Mouse (Mus musculus): ENCODE measurements around the gene Foxp4. TPM values are rescaled to one million over a fixed set of nuclear protein-coding genes. Genes with fewer than 3 reads are reported as not detected.

Gene Foxp4
- 20.3 and 29.9 TPM in 2 replicates for polyA plus RNA-seq (2014; fragmentation: Nextera tagmentation; extraction: Ambion mirVana)

DNA sequence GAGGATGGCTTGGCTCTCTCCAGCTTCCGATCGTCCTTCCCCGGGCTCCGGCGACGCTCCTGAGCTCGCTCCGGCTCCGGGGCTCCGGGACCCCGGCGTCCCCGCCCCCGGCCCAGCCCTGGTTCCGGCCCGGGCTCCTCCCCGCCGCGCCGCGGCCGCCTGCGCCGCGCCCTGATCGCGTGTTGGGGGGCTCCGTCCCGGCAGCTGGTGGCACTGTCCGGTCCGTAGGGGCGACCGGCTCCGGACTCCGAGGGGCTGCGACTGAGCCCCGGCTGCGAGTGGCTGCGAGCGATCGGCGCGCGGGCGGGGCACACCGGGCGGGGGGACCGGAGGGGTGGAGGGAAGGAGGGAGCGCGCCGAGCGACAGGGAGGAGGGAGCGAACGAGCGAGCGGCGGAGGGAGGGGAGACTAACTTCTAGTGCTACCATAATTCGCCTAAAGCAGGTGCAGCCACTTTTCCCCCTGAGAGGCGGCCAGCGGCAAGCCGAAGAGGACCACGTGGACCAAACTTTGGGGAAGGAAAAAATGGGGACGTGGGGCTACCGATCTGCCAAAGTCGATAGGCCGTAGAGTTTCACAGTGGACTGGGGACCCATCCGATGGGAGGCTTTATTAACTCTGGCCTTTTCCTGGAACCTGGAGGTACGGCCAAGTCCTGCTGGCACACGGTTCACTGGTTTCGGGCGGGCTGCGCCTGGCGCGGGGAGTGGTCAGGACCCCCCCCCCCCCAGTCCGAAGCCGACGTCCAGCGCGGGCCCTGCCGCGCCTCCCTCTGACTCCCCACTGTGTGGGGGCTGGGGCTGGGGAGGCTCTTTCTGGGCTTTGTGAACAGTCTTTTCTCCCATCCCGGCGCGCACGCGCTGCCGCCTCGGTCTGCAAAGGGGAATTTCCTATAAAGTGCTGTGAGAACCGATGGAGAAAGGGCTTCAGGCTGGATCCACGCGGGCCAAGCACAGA lies at the start of gene Foxp4:
TSS of gene Foxp4 (minus strand) at position 263 of the 957 bp plus-strand sequence.
- Histone ChIP-seq H3K4me1 (ENCODE audit: control insufficient read depth, insufficient read depth, low read length) (peaks cover 19% of the 10 kb centered on the region), H3K4me2 (ENCODE audit: low read length) (peak within 1 kb of the TSS; percentile 93), H3K9ac (ENCODE audit: low read length) (peak within 1 kb of the TSS; percentile 82), H3K36me3 (ENCODE audit: control insufficient read depth, insufficient read depth, low read length) (0 out of 2 replicates have a peak, but pooled peaks cover 1% of the 10 kb centered on the region), H3K27ac (ENCODE audit: low read depth, low read length) (peak within 1 kb of the TSS; percentile 95), H3K9me3 (replicated peaks; ENCODE audit: control insufficient read depth, low read length) (no peaks in the 10 kb centered on the region), H3K27me3 (replicated peaks; ENCODE audit: control insufficient read depth, insufficient read depth, low read length) (0 out of 2 replicates have a peak, but pooled peaks cover 12% of the 10 kb centered on the region), H3K4me3 (ENCODE audit: low read depth, low read length) (peak within 1 kb of the TSS; percentile 87)
- DNase-seq (ENCODE audit: low spot score) (peak; percentile 97), ATAC-seq (peak; percentile 89)
- under 1% methylated on average over 86 of the region's 91 CpGs for WGBS

DNA sequence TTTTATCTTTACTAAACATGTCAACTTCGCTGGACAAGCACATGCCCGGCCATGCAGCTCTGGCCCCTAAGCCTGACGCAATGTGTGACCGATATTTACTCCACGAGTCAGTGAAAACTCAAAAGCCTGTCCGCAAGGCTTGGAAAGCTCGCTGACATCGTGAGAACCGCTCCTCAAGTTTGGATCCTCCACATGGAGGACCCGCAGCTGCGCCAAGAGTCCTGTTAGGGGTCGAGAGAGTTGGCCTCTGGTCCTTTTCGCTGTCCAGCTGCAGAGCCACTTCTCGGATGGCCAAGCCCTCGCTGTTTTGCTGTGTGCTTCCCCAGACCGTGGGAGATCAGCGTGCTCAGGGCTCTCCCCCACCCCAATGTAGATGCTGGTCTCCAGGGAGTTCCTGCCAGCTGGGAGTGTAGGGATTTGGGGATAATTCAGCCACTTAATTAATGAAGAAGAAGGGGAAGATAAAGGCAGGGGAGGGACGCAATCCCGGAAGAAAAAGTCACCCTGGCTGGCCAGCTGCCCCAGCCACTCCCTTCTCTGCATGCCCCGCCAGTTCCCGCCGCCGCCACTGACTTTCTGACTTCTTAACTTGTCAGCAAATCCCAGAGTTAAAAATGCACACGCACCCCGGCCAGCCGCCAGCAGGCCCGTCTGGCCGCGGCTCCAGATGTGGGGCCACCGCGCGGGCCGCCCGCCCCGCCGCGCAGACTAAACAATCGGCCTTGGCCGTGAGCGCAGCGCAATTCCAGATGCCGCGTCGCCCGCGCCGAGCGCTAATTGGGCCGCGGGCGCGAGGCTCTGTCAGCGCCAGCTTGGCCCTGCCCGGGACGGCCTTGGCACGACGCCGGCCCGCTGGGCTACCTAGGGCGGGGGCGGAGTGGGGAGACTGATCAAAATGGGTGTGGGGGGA lies 49.4 kb upstream of the Foxp4 start:
- H3K4me3 ChIP-seq (ENCODE audit: low read depth, low read length) = peak overlapping the region; percentile 29
- H3K36me3 ChIP-seq (ENCODE audit: control insufficient read depth, insufficient read depth, low read length) = no peaks in the 10 kb centered on the region
- ATAC-seq (peak; percentile 65), DNase-seq (ENCODE audit: low spot score) (peak; percentile 79)
- peak overlapping the region; percentile 63 for H3K4me2 ChIP-seq (ENCODE audit: low read length)
- H3K4me1 ChIP-seq (ENCODE audit: control insufficient read depth, insufficient read depth, low read length) = peaks cover 31% of the 10 kb centered on the region
- WGBS = 2% methylated on average over 61 of the region's 61 CpGs
- no peaks in the 10 kb centered on the region for H3K9me3 ChIP-seq (replicated peaks; ENCODE audit: control insufficient read depth, low read length)
- H3K27me3 ChIP-seq (replicated peaks; ENCODE audit: control insufficient read depth, insufficient read depth, low read length) = 0 out of 2 replicates have a peak, but pooled peaks cover 4% of the 10 kb centered on the region
- peak overlapping the region; percentile 41; the same call in 1 of the 2 replicates for H3K27ac ChIP-seq (ENCODE audit: low read depth, low read length)
- peak overlapping the region; percentile 45 for H3K9ac ChIP-seq (ENCODE audit: low read length)

DNA sequence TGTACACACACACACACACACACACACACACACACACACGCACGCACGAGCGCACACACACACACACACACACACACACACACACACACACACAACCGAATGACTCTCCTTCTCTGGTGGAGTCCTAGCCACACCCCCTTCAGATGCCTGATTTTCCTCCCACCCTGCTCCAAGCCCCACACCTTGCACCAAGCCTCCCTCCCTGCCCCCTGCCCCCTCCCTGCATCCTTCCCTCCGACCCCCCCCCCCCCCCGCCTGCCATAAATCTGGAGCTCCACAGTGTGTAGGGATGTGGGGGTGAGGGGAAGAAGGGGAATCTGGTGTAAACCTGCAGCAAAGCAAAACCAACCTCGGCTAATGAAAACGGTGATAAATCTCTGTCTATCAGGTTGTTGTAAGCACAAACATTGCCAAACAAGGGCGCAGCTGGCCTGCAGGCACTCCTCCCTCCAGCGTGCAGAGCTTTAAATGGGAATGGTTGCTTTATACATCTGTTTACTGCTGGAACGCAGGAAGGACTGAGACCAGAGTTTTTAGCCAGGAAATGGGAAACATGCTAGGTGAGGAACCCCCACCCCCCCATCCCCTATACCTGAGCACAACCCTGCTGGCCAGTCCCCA lies 41.5 kb upstream of the Foxp4 start:
- Histone ChIP-seq H3K27ac (ENCODE audit: low read depth, low read length) (no peak overlapping the region), H3K9me3 (replicated peaks; ENCODE audit: control insufficient read depth, low read length) (no peaks in the 10 kb centered on the region), H3K4me3 (ENCODE audit: low read depth, low read length) (no peak overlapping the region), H3K4me1 (ENCODE audit: control insufficient read depth, insufficient read depth, low read length) (no peaks in the 10 kb centered on the region), H3K4me2 (ENCODE audit: low read length) (no peak overlapping the region), H3K27me3 (replicated peaks; ENCODE audit: control insufficient read depth, insufficient read depth, low read length) (no peaks in the 10 kb centered on the region), H3K9ac (ENCODE audit: low read length) (no peak overlapping the region), H3K36me3 (ENCODE audit: control insufficient read depth, insufficient read depth, low read length) (no peaks in the 10 kb centered on the region)
- 63% methylated on average over 10 of the region's 12 CpGs for WGBS
- DNase-seq (ENCODE audit: low spot score) (no peak), ATAC-seq (no peak)

DNA sequence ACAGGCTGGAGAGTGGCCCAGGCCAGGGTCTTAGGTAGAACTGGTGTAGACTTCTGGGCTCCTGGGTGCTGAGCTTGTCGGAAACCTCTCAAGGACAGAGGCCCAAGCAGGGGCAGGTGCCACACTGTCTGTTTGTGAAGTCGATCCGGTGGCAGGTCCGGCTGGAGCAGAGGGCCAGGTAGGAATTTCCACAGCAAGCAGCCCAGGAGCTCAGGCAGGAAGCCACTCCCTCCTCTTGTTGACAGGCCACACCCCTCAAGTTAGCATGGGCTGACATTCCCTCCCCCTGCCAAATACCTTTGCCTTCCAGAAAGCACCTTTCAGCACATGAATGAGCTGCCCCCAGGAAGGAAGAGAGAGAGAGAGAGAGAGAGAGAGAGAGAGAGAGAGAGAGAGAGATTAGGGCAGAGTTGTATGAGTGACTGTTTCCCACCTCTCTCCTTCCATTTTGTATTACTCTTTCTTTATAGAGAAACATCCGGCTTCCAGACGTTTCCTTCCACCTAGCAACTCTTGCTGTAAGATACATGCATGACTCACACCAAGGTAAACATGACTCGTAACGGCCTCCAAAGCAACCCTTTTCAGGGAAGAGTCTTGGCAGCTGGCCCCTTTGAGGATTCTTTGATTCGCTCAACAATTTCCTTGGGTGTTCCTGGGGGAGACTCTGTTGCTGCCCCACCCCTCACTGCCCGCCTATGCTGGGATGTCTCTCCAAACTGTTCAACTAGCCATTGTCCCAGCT lies 33.8 kb upstream of the Foxp4 start:
- Histone ChIP-seq H3K4me3 (ENCODE audit: low read depth, low read length) (no peak overlapping the region), H3K9ac (ENCODE audit: low read length) (no peak overlapping the region), H3K4me2 (ENCODE audit: low read length) (no peak overlapping the region), H3K36me3 (ENCODE audit: control insufficient read depth, insufficient read depth, low read length) (no peaks in the 10 kb centered on the region), H3K27ac (ENCODE audit: low read depth, low read length) (no peak overlapping the region), H3K9me3 (replicated peaks; ENCODE audit: control insufficient read depth, low read length) (no peaks in the 10 kb centered on the region), H3K27me3 (replicated peaks; ENCODE audit: control insufficient read depth, insufficient read depth, low read length) (0 out of 2 replicates have a peak, but pooled peaks cover 5% of the 10 kb centered on the region), H3K4me1 (ENCODE audit: control insufficient read depth, insufficient read depth, low read length) (peaks cover 2% of the 10 kb centered on the region; the same call in 1 of the 2 replicates)
- ATAC-seq (no peak), DNase-seq (ENCODE audit: low spot score) (no peak)
- WGBS = 54% methylated on average over 10 of the region's 10 CpGs

DNA sequence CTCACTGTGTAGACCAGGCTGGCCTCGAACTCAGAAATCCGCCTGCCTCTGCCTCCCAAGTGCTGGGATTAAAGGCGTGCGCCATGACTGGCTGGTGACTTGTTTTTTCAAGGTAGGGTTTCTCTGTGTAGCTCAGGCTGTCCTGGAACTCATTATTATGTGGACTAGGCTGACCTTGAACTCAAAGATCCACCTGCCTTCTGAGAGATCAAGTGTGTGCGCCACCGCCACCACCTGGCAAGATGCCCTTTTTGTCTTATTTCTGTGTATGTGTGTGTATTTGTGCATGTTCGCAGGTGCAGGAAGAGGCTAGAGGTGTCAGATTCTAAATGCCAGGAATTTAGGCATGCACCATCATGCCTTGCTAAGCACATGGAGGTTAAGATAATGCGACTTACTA lies 32.0 kb upstream of the Foxp4 start:
- Histone ChIP-seq H3K27ac (ENCODE audit: low read depth, low read length) (no peak overlapping the region), H3K27me3 (replicated peaks; ENCODE audit: control insufficient read depth, insufficient read depth, low read length) (0 out of 2 replicates have a peak, but pooled peaks cover 5% of the 10 kb centered on the region), H3K36me3 (ENCODE audit: control insufficient read depth, insufficient read depth, low read length) (no peaks in the 10 kb centered on the region), H3K4me2 (ENCODE audit: low read length) (no peak overlapping the region), H3K4me1 (ENCODE audit: control insufficient read depth, insufficient read depth, low read length) (peaks cover 17% of the 10 kb centered on the region), H3K9me3 (replicated peaks; ENCODE audit: control insufficient read depth, low read length) (no peaks in the 10 kb centered on the region), H3K4me3 (ENCODE audit: low read depth, low read length) (no peak overlapping the region), H3K9ac (ENCODE audit: low read length) (no peak overlapping the region)
- ATAC-seq = no peak
- DNase-seq (ENCODE audit: low spot score) = no peak
- 95% methylated on average over 8 of the region's 8 CpGs for WGBS

DNA sequence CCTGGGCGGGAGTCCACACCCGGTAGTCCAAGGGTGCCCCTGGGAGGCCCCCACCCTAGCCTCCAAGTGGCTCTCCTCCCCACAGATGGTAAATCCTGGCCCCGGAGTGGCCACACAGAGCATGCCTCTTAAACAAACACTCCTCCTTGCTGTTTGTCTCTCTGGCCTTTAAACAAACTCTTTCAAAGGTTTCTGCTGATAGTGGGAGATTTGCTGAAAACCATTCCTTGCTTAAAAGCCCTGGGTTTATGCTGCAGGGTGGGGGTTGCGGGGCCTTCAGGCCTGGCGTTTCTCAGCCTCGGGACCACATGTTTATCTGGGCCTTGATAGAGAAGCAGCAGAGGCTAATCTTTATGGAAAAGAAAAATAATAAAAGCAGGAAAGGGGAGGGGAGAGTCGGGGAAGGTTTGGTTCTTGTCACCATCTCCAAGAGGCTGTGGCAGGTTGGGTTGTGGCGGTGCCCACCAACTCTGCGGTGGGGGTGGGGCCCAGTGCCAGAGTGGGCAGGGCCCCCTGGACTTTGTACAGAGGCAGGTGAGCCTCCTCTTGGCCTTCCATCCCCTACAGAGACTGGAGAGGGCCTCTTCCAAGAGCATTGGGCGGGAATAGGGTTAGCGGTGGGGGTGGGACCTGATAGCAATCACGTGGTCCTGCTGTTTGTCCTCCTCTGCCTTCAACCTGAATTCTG lies 30.8 kb upstream of the Foxp4 start:
- 0 out of 2 replicates have a peak, but pooled peaks cover 5% of the 10 kb centered on the region for H3K27me3 ChIP-seq (replicated peaks; ENCODE audit: control insufficient read depth, insufficient read depth, low read length)
- H3K4me1 ChIP-seq (ENCODE audit: control insufficient read depth, insufficient read depth, low read length) = peaks cover 21% of the 10 kb centered on the region
- H3K9me3 ChIP-seq (replicated peaks; ENCODE audit: control insufficient read depth, low read length) = no peaks in the 10 kb centered on the region
- no peak overlapping the region for H3K9ac ChIP-seq (ENCODE audit: low read length)
- H3K36me3 ChIP-seq (ENCODE audit: control insufficient read depth, insufficient read depth, low read length) = no peaks in the 10 kb centered on the region
- no peak overlapping the region for H3K27ac ChIP-seq (ENCODE audit: low read depth, low read length)
- H3K4me2 ChIP-seq (ENCODE audit: low read length) = no peak overlapping the region
- ATAC-seq (no peak), DNase-seq (ENCODE audit: low spot score) (no peak)
- 62% methylated on average over 12 of the region's 12 CpGs for WGBS
- no peak overlapping the region for H3K4me3 ChIP-seq (ENCODE audit: low read depth, low read length)

DNA sequence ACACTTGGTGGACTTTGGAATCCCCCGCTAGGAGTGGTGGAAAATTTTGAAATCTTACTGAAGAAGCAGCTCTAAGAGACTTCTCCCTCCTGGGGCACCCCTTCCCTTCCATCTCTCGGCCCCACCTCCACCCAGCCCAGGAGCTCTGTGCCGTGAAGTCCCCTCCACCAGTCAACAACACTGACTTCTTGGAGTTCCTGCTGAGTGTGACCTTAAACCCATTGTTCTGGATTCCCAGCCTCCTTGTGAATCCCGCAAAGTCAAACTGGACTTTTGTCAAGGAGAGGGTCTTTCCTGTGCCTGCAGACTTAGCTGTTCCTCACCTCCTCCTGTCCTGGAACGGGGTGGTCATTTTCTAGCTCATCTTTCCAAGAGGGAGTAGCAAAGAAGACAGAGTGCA lies 28.8 kb upstream of the Foxp4 start:
- no peak for ATAC-seq
- H3K4me1 ChIP-seq (ENCODE audit: control insufficient read depth, insufficient read depth, low read length) = peaks cover 21% of the 10 kb centered on the region
- WGBS = 43% methylated on average over 5 of the region's 5 CpGs
- no peaks in the 10 kb centered on the region for H3K9me3 ChIP-seq (replicated peaks; ENCODE audit: control insufficient read depth, low read length)
- no peak overlapping the region for H3K9ac ChIP-seq (ENCODE audit: low read length)
- H3K36me3 ChIP-seq (ENCODE audit: control insufficient read depth, insufficient read depth, low read length) = no peaks in the 10 kb centered on the region
- H3K27me3 ChIP-seq (replicated peaks; ENCODE audit: control insufficient read depth, insufficient read depth, low read length) = 0 out of 2 replicates have a peak, but pooled peaks cover 5% of the 10 kb centered on the region
- no peak for DNase-seq (ENCODE audit: low spot score)
- H3K4me2 ChIP-seq (ENCODE audit: low read length) = no peak overlapping the region
- no peak overlapping the region for H3K4me3 ChIP-seq (ENCODE audit: low read depth, low read length)
- no peak overlapping the region for H3K27ac ChIP-seq (ENCODE audit: low read depth, low read length)
